Mouse (Mus musculus) bone marrow, adult 2 months (tissue): Measurements from ENCODE around the gene Lyg2. TPM values are rescaled to one million over a fixed set of nuclear protein-coding genes. Genes with fewer than 3 reads are reported as not detected.

Experiments used
- H3K27ac ChIP-seq: fragments of 200-500 bp; 2 replicates; pipeline ENCODE4 v1.5.1; 2012; ENCODE audit warnings: low read depth, mild to moderate bottlenecking, control low read depth, inconsistent platforms, low read length; ENCODE audit not compliant: control insufficient read depth, poor library complexity, insufficient read depth
- H3K4me1 ChIP-seq: fragments of 200-500 bp; 2 replicates; pipeline ENCODE4 v1.6.1; 2011; ENCODE audit warnings: low read length; ENCODE audit not compliant: control insufficient read depth, insufficient read depth
- H3K4me3 ChIP-seq: fragments of 200-500 bp; replicated peaks from 2 replicates; pipeline ENCODE3; 2011; ENCODE audit warnings: mild to moderate bottlenecking, low read depth, low read length, control low read depth; ENCODE audit not compliant: control insufficient read depth
- CTCF ChIP-seq: fragments of 200-500 bp; IDR thresholded peaks from 2 replicates; pipeline ENCODE4 v1.5.1; 2011; ENCODE audit warnings: low read length, control low read depth; ENCODE audit not compliant: control insufficient read depth, insufficient read depth
- POLR2A ChIP-seq: fragments of 200-500 bp; IDR thresholded peaks from 2 replicates; pipeline ENCODE4 v1.6.1; 2011; ENCODE audit warnings: low read depth, mild to moderate bottlenecking, control low read depth, low read length, borderline replicate concordance; ENCODE audit not compliant: control insufficient read depth
- WGBS: fragments of 180-500 bp; shearing (Covaris S2); methylation state at CpG from one replicate; pipeline ENCODE4 v1.1.7; 2018; 5-methylcytosine and 5-hydroxymethylcytosine counted together
- polyA plus RNA-seq: library from polyadenylated mRNA; stranded (reverse); fragments of >200 nt; gene quantifications from 2 replicates; pipeline ENCODE4 v1.2.4, GENCODE M21; 2011; ENCODE audit warnings: low replicate concordance; ENCODE audit not compliant: missing spikeins, insufficient read depth, insufficient read length

The Lyg2 gene
- not detected in 2 replicates for polyA plus RNA-seq

DNA sequence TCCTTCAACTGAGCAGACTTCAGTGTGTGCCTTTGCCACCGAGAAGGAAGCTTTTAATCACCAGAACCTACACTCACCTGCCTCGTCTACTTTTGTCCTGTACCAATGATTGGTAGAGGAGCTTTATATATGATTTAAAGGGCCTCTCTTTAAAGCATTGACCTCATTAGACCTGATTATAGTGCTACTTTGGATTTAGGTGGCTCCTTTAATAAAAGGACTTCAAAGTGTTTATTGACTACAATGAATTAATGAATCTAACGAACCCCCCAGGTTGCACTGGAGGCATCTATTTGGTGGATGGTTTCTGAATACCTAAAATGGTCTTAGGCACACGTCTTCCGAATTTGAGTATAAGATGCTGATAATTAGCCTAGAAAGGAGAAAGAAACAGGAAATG is at the start of gene Lyg2:
Lyg2 (minus strand) TSS at position 101 of the 400 bp plus-strand sequence.
- no peaks in the 10 kb centered on the region for H3K4me1 ChIP-seq
- no peak within 1 kb of the TSS for H3K27ac ChIP-seq
- no peak within 1 kb of the TSS for H3K4me3 ChIP-seq
- TF ChIP-seq CTCF = no peak
- WGBS = 55% methylated on average over 5 of the region's 5 CpGs

DNA sequence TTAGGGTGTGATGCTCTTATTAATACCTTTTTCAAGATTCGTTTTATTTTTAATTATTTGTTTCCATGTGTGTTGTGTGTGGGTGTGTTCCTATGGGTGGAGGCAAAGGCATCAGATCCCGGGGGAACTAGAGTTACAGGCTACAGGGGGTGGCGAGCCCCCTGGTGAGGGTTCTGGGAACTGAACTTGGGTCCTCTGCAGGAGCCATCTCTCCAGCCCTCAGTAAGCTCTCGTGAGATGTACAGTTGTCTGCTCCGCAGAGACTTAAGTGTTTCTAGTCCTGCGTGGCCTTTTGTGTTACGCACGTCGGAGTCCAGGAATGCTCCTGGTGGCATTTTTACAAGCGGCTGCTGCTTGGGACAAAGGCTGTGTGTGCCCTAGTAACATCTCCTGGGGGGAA is 49.3 kb upstream of the Lyg2 start:
- Histone ChIP-seq H3K4me3 (no peak overlapping the region), H3K27ac (no peak overlapping the region), H3K4me1 (no peaks in the 10 kb centered on the region)
- 82% methylated on average over 10 of the region's 10 CpGs for WGBS
- TF ChIP-seq CTCF (no peak), POLR2A (no peak)

DNA sequence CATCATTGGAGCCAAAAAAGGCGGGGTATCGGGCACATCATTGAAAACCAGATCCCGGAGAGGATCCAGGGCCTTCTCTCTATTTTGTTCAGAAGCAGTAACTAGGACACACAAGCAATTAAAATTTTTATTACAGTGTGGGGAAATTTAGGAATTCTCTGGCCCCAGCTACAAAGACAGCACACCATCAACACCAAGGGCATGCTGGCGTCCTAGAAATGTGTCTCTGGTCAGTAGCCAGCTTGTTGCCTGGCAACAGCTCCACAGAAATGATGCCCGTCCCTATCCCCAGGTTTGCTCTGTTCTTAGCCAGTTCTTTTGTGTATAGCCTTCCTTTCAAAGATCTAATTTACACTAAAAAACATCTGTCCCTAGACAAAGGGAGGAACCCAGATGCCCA is 43.2 kb upstream of the Lyg2 start:
- TF ChIP-seq CTCF (no peak), POLR2A (no peak)
- Histone ChIP-seq H3K27ac (no peak overlapping the region), H3K4me3 (no peak overlapping the region), H3K4me1 (no peaks in the 10 kb centered on the region)
- whole genome bisulfite sequencing = 78% methylated on average over 5 of the region's 5 CpGs

DNA sequence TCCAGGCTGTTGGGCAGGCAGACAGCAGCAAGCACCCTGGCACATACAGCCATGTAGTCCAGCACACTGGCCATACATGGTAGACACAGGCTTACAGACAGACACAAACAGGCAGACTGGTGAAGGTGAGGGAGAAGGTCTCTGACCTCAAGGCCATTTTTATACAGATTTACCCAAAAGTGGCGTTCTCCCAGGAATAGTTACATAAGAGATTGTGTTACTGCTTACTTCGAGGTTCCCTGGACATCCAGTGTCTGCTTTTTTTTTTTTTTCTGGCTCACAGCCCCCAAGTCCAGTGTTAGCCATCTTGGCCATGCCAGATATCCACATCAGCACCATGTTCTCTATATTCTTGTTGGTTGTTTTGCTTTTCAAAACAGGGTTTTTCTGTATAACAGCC is 42.2 kb upstream of the Lyg2 start:
- TF ChIP-seq POLR2A (no peak), CTCF (no peak)
- Histone ChIP-seq H3K4me1 (no peaks in the 10 kb centered on the region), H3K4me3 (no peak overlapping the region), H3K27ac (no peak overlapping the region)
- WGBS = 56% methylated on average over 2 of the region's 2 CpGs

DNA sequence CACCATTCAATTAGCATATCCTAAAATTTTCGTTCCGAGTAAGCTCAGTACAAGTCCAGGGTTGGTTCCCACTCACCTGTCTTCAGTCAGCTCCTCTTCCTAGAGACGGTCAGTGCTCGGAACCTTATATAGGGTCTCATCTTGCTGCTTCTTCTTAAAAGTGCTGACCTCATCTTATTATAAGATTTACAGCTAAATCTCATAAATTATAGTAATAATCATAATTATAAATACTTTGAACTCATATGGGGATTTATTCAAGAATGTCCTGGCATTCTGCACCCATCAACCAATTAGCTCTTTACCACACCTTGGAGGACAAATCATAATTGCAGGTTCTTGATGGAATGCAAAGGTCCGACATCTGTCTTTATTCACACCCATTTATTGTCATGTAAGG is 41.4 kb upstream of the Lyg2 start, which contains the start of gene Lyg1:
Lyg1 (minus strand) TSS at position 101 of the 400 bp plus-strand sequence.
- TF ChIP-seq POLR2A (no peak), CTCF (no peak)
- 76% methylated on average over 5 of the region's 5 CpGs for WGBS
- H3K27ac ChIP-seq = no peak within 1 kb of the TSS
- no peaks in the 10 kb centered on the region for H3K4me1 ChIP-seq
- H3K4me3 ChIP-seq = no peak within 1 kb of the TSS

DNA sequence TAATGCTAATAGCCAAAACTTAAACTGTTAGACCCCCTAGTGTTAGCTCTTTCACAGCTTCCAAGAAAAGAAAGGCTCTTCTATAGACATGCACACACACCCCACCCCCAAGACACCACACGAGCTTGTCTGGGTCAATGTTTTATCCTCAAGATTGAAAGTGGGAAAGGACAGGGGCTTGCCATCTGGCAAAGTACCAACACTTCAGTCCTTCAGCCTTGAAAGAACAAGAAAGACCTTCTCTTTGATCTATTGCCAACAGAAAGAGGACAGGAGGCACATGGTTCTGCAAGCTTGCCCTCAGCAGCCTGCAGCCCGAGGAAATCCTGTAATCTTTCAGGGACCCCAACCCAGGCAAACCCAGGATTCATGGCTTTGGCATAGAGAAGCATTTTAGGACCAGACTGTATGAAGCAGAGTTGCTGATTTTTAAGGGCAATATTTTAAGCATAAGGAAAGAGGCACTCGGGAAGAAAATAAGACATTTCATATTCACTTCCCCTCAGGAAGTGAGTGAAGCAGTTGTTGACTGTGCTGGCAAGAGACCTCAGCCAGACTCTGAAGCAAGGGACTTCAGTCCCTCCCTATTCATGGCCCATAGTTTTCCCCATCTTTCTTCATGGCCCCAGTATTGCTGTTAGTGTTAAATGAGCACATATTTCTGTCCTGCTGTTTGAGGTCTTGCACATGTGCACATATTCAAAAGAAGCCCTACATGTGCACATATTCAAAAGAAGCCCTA is 40.6 kb upstream of the Lyg2 start:
- no peak for TF ChIP-seq POLR2A
- no peak for TF ChIP-seq CTCF
- Histone ChIP-seq H3K27ac (no peak overlapping the region), H3K4me3 (no peak overlapping the region), H3K4me1 (no peaks in the 10 kb centered on the region)
- 4% methylated on average over 3 of the region's 3 CpGs for WGBS

DNA sequence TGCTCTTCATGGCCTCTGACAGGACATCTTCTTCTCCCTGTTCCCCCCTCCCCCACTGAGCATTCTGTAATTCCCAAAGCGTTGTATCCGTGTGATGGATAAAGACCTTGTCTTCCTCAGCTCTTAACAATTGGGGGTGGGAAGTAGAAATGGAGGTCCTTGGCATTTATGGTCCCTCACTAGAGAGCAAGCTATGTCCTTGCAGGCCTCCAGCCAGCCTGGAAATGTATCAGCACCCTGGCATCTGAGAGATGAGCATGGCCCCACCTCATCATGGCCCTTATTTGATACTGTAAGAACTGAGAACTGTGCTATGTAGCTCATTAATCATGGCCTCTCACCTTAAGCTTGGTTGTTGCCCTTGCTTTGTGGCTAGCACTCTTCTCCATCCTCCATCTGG is 39.0 kb upstream of the Lyg2 start:
- TF ChIP-seq CTCF (no peak), POLR2A (no peak)
- WGBS = 83% methylated on average over 2 of the region's 2 CpGs
- Histone ChIP-seq H3K27ac (no peak overlapping the region), H3K4me1 (no peaks in the 10 kb centered on the region), H3K4me3 (no peak overlapping the region)

DNA sequence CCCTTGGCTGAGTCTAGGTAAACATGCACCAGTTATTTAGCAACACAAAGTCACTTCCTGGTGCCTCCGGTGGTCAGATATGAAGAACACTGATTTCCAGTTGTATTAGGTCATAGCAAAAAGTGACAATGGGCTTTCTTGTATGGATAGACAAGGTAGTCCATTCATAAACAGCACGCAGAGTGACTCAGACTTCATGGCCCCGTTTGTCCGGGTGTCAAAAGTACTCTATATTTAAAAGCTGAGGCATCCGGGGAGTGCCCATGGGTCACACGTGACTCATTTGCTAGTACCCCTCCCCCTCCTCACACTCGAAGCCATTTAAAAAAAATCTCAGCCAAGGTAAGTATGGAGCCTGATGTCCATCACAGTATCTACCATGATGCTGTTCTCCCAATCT is 38.5 kb upstream of the Lyg2 start:
- Histone ChIP-seq H3K4me1 (no peaks in the 10 kb centered on the region), H3K27ac (no peak overlapping the region), H3K4me3 (no peak overlapping the region)
- TF ChIP-seq POLR2A (no peak), CTCF (no peak)
- WGBS = 75% methylated on average over 7 of the region's 7 CpGs

DNA sequence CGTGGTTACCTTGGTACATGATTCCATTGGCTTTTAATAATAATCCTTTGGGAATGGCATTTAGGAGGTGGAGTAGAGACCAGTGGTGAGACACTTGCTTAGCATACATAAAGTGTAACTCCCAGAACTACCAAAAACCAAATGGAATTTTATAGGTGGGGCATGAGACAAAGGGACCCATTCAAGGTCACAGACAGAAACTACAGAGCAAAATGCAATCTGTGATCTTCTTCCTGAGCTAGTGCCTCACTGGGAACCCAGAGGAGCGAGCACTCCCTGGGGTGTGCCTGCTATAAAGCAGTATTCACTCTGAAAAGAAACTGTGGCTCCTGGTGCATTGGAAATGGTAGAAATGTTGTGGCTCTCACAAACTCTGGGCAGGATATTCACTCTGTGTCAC is 32.6 kb upstream of the Lyg2 start:
- no peaks in the 10 kb centered on the region for H3K4me1 ChIP-seq
- TF ChIP-seq POLR2A (no peak), CTCF (no peak)
- H3K27ac ChIP-seq = no peak overlapping the region
- 64% methylated on average over 2 of the region's 2 CpGs for WGBS
- no peak overlapping the region for H3K4me3 ChIP-seq
